Mouse (Mus musculus) bone marrow, adult 2 months (tissue): ENCODE data around the gene Vim.

Experiments used
- CTCF ChIP-seq: fragments of 200-500 bp; IDR thresholded peaks from 2 replicates; pipeline ENCODE4 v1.5.1; 2011; ENCODE audit warnings: low read length, control low read depth; ENCODE audit not compliant: control insufficient read depth, insufficient read depth
- POLR2A ChIP-seq: fragments of 200-500 bp; IDR thresholded peaks from 2 replicates; pipeline ENCODE4 v1.6.1; 2011; ENCODE audit warnings: low read depth, mild to moderate bottlenecking, control low read depth, low read length, borderline replicate concordance; ENCODE audit not compliant: control insufficient read depth

- TF ChIP-seq CTCF (no peak), POLR2A (no peak)
Observed at GRCm38 (mm10) chr2:13559303-13559702, 14.4 kb upstream of the Vim start.
